Mouse (Mus musculus): ENCODE results near the gene Nol10. TPM values are rescaled to one million over a fixed set of nuclear protein-coding genes. Genes with fewer than 3 reads are reported as not detected.

Gene Nol10
- polyA plus RNA-seq (2012; rRNA removed) (13.6 and 17.3 TPM in 2 replicates), polyA plus RNA-seq (2014; fragmentation: Nextera tagmentation; extraction: Ambion mirVana) (18.0 and 19.1 TPM in 2 replicates)

DNA sequence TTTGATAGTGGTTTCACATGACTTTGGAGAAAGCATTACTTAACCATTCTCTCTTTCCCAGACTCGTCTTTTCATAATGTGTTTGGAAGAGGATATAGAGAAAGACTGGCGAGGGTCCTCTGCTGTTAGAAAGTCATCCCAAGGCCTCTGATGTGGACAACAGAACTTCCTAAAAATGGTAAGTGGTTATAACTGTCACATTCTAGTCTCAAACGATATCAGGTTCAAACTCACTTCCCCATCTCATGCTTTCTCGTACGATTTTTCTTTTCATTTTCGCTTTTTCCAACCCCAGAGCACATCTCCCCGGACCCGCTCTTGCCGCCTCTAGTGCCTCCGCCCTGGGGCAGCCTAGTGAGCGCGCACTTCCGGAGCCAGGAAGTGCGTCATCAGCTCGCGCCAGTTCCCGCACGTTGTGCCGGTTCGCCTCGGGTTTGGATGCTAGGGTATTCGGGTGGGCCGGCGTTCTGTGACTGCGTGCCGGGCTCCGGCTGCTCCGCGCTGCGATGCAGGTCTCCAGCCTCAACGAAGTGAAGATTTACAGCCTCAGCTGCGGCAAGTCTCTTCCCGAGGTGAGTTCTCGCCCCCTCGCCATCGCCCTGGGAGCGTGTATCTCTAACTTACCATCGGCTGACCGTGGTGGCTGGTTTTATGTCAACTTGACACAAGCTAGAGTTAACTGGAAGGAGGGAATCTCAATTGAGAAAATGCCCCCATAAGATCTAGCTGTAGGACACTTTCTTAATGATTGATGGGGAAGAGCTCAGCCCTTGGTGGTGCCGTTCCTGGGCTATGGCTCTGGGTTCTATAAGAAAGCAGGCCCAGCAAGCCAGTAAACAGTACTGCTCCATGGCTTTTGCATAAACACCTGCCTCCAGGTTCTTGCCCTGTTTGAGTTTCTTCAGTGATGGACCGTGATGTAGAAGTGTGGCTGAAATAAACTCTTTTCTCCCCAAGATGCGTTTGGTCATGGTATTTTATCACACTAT is at the start of gene Nol10:
Gene Nol10, plus strand, starts transcription at position 411 of the 989 bp plus-strand sequence.
- peak; percentile 96 for ATAC-seq (ENCODE audit: low FRiP score, low read depth)
- WGBS, result 1% methylated on average over 42 of the region's 42 CpGs
- DNase-seq (ENCODE audit: low spot score), result peak; percentile 93

GRCm38 (mm10) chr12:17299902-17300301 is 48.4 kb upstream of the Nol10 start:
- Histone ChIP-seq H3K9ac (ENCODE audit: low read depth, low read length, severe bottlenecking) (no peak overlapping the region), H3K4me3 (replicated peaks; ENCODE audit: low read length) (no peak overlapping the region), H3K4me2 (replicated peaks; ENCODE audit: low read depth, low read length, severe bottlenecking) (no peak overlapping the region), H3K4me1 (ENCODE audit: control insufficient read depth, insufficient read depth, low read length) (no peaks in the 10 kb centered on the region), H3K36me3 (ENCODE audit: control insufficient read depth, insufficient read depth, low read length) (no peaks in the 10 kb centered on the region), H3K9me3 (ENCODE audit: control insufficient read depth, low read length) (no peaks in the 10 kb centered on the region), H3K27ac (replicated peaks; ENCODE audit: low read depth, low read length) (no peak overlapping the region), H3K27me3 (ENCODE audit: control insufficient read depth, insufficient read depth, low read length) (no peaks in the 10 kb centered on the region)
- 89% methylated on average over 1 of the region's 1 CpGs for WGBS
- no peak for TF ChIP-seq POLR2A (IDR thresholded peaks at IDR 0.05; ENCODE audit: borderline replicate concordance, extremely low read depth, insufficient read depth, insufficient read length)
- ATAC-seq (ENCODE audit: low FRiP score, low read depth) (no peak), DNase-seq (ENCODE audit: low spot score) (no peak)

More for the DNA sequence above, at the start of gene Nol10:
- Histone ChIP-seq H3K4me3 (replicated peaks; ENCODE audit: low read length) (peak within 1 kb of the TSS; percentile 72), H3K9me3 (ENCODE audit: control insufficient read depth, low read length) (no peaks in the 10 kb centered on the region), H3K4me1 (ENCODE audit: control insufficient read depth, insufficient read depth, low read length) (peaks cover 10% of the 10 kb centered on the region), H3K9ac (ENCODE audit: low read depth, low read length, severe bottlenecking) (peak within 1 kb of the TSS; percentile 80), H3K27ac (replicated peaks; ENCODE audit: low read depth, low read length) (peak within 1 kb of the TSS; percentile 59), H3K4me2 (replicated peaks; ENCODE audit: low read depth, low read length, severe bottlenecking) (peak within 1 kb of the TSS; percentile 94), H3K27me3 (ENCODE audit: control insufficient read depth, insufficient read depth, low read length) (no peaks in the 10 kb centered on the region), H3K36me3 (ENCODE audit: control insufficient read depth, insufficient read depth, low read length) (peaks cover 24% of the 10 kb centered on the region)
- TF ChIP-seq POLR2A (IDR thresholded peaks at IDR 0.05; ENCODE audit: borderline replicate concordance, extremely low read depth, insufficient read depth, insufficient read length), result peak; percentile 92; the same call in 1 of the 2 replicates

- H3K4me1 ChIP-seq (ENCODE audit: control insufficient read depth, insufficient read depth, low read length), result no peaks in the 10 kb centered on the region
- no peak overlapping the region for H3K4me2 ChIP-seq (replicated peaks; ENCODE audit: low read depth, low read length, severe bottlenecking)
- TF ChIP-seq POLR2A (IDR thresholded peaks at IDR 0.05; ENCODE audit: borderline replicate concordance, extremely low read depth, insufficient read depth, insufficient read length), result no peak
- WGBS, result 92% methylated on average over 7 of the region's 7 CpGs
- H3K27me3 ChIP-seq (ENCODE audit: control insufficient read depth, insufficient read depth, low read length), result no peaks in the 10 kb centered on the region
- no peaks in the 10 kb centered on the region for H3K36me3 ChIP-seq (ENCODE audit: control insufficient read depth, insufficient read depth, low read length)
- H3K27ac ChIP-seq (replicated peaks; ENCODE audit: low read depth, low read length), result no peak overlapping the region
- H3K9ac ChIP-seq (ENCODE audit: low read depth, low read length, severe bottlenecking), result no peak overlapping the region
- H3K9me3 ChIP-seq (ENCODE audit: control insufficient read depth, low read length), result no peaks in the 10 kb centered on the region
- no peak for ATAC-seq (ENCODE audit: low FRiP score, low read depth)
- H3K4me3 ChIP-seq (replicated peaks; ENCODE audit: low read length), result no peak overlapping the region
- no peak for DNase-seq (ENCODE audit: low spot score)
Observed at GRCm38 (mm10) chr12:17305445-17305844, 42.8 kb upstream of the Nol10 start.

GRCm38 (mm10) chr12:17308246-17308645 is 40.0 kb upstream of the Nol10 start:
- no peak for ATAC-seq (ENCODE audit: low FRiP score, low read depth)
- H3K27me3 ChIP-seq (ENCODE audit: control insufficient read depth, insufficient read depth, low read length), result no peaks in the 10 kb centered on the region
- H3K36me3 ChIP-seq (ENCODE audit: control insufficient read depth, insufficient read depth, low read length), result no peaks in the 10 kb centered on the region
- DNase-seq (ENCODE audit: low spot score), result no peak
- TF ChIP-seq POLR2A (IDR thresholded peaks at IDR 0.05; ENCODE audit: borderline replicate concordance, extremely low read depth, insufficient read depth, insufficient read length), result no peak
- no peaks in the 10 kb centered on the region for H3K9me3 ChIP-seq (ENCODE audit: control insufficient read depth, low read length)
- H3K4me3 ChIP-seq (replicated peaks; ENCODE audit: low read length), result no peak overlapping the region
- no peaks in the 10 kb centered on the region for H3K4me1 ChIP-seq (ENCODE audit: control insufficient read depth, insufficient read depth, low read length)
- 37% methylated on average over 4 of the region's 4 CpGs for WGBS
- no peak overlapping the region for H3K4me2 ChIP-seq (replicated peaks; ENCODE audit: low read depth, low read length, severe bottlenecking)
- no peak overlapping the region for H3K27ac ChIP-seq (replicated peaks; ENCODE audit: low read depth, low read length)
- H3K9ac ChIP-seq (ENCODE audit: low read depth, low read length, severe bottlenecking), result no peak overlapping the region
